In the genomic region with DNA sequence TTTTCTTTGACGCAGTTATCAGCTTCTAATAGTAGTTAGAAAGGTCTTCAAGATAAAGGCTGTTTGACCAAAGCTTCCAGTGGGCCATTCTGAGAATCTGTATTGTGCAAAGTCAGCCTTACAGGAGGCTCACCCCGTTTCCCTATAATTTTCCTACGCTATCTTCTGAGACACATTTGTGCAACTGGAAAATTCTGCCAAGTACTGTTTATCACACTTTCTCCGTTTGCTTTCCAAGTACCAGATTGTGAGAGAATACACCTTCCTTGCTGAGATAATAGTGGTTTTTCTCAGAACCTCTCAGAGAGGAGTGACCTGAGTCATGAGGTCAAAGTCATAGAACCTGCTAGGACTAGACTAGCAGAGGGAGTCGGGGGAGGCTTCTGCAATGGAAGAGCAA, we compare ENCODE assay signal across 21 mouse cellular contexts. TPM values are rescaled to one million over a fixed set of nuclear protein-coding genes. Genes with fewer than 3 reads are reported as not detected.
DNase-seq lines count a peak whose midpoint lies in the region; ATAC-seq lines count a peak whose summit lies in the region.
"Had no signal": no experiment of that assay in that cellular context is flagged by ENCODE, and none has a peak within 500 bp of the region (broad histone marks: within the 10 kb centered on the region; RNA-seq: fewer than 3 reads in every experiment).

No protein-coding gene starts in this region.

- H3K4me3 ChIP-seq in liver, embryonic 15.5 days (replicated peaks): no peak overlapping the region
- no peak overlapping the region for H3K4me3 ChIP-seq in midbrain, embryonic 14.5 days (replicated peaks; ENCODE audit: low read depth, low read length)
- H3K4me3 ChIP-seq: forebrain, embryonic 12.5 days; midbrain, embryonic 12.5 days; neural tube, embryonic 12.5 days had no signal

- H3K4me1 ChIP-seq in liver, embryonic 15.5 days (replicated peaks): peaks cover 23% of the 10 kb centered on the region
- H3K4me1 ChIP-seq in midbrain, embryonic 14.5 days (ENCODE audit: control insufficient read depth, insufficient read depth, low read length): no peaks in the 10 kb centered on the region
- H3K4me1 ChIP-seq: forebrain, embryonic 12.5 days; midbrain, embryonic 12.5 days; neural tube, embryonic 12.5 days had no signal

- WGBS in liver, embryonic 15.5 days (ENCODE audit: insufficient replicate concordance): 26% methylated on average over 5 of the region's 5 CpGs
- WGBS in midbrain, embryonic 14.5 days: 91% methylated on average over 5 of the region's 5 CpGs

- no peaks in the 10 kb centered on the region for H3K9me3 ChIP-seq in liver, embryonic 15.5 days (replicated peaks)
- H3K9me3 ChIP-seq in midbrain, embryonic 14.5 days (ENCODE audit: control insufficient read depth, low read length): no peaks in the 10 kb centered on the region
- H3K9me3 ChIP-seq: forebrain, embryonic 12.5 days; midbrain, embryonic 12.5 days; neural tube, embryonic 12.5 days had no signal

- ATAC-seq in liver, embryonic 15.5 days (ENCODE audit: insufficient read depth): peak; percentile 57
- ATAC-seq in midbrain, embryonic 14.5 days (ENCODE audit: low FRiP score, low TSS enrichment): no peak
- ATAC-seq: Patski had no signal

- peak; percentile 28 for DNase-seq in spleen, adult 12 weeks (ENCODE audit: low spot score)
- no peak for DNase-seq in spleen, postnatal 14 days (ENCODE audit: low spot score in 2 of 2)
- DNase-seq in c-Kit-positive CD71-positive TER-119-positive erythroid progenitor cells, embryonic 14.5 days (ENCODE audit: low spot score): peak; percentile 60
- DNase-seq in Muller cell, postnatal 12 days (ENCODE audit: inconsistent ontology term): no peak
- no peak for DNase-seq in kidney, postnatal 4 days
- DNase-seq in midbrain, embryonic 14.5 days: no peak
- DNase-seq: adrenal gland, postnatal 14 days; cerebellum, adult 2 months; cerebellum, postnatal 36 days; heart, postnatal 36 days; kidney, postnatal 36 days; right cerebral cortex, postnatal 4 days; thymus, adult 18-20 months; thymus, postnatal 4 days had no signal

- H3K36me3 ChIP-seq in liver, embryonic 15.5 days (replicated peaks): no peaks in the 10 kb centered on the region
- H3K36me3 ChIP-seq in midbrain, embryonic 14.5 days (ENCODE audit: control insufficient read depth, insufficient read depth, low read length): no peaks in the 10 kb centered on the region
- H3K36me3 ChIP-seq: forebrain, embryonic 12.5 days; midbrain, embryonic 12.5 days; neural tube, embryonic 12.5 days had no signal

- peaks cover 4% of the 10 kb centered on the region; the same call in 1 of the 2 replicates for H3K27me3 ChIP-seq in liver, embryonic 15.5 days
- no peaks in the 10 kb centered on the region for H3K27me3 ChIP-seq in midbrain, embryonic 14.5 days (ENCODE audit: control insufficient read depth, insufficient read depth, low read length)
- H3K27me3 ChIP-seq: midbrain, embryonic 12.5 days; neural tube, embryonic 12.5 days; Patski had no signal

- H3K27ac ChIP-seq in liver, embryonic 15.5 days (replicated peaks): no peak overlapping the region
- no peak overlapping the region for H3K27ac ChIP-seq in midbrain, embryonic 14.5 days (replicated peaks; ENCODE audit: low read depth, low read length)
- H3K27ac ChIP-seq: forebrain, embryonic 12.5 days; hindbrain, embryonic 14.5 days; macrophage; midbrain, embryonic 12.5 days; neural tube, embryonic 12.5 days had no signal

- no peak overlapping the region for H3K4me2 ChIP-seq in liver, embryonic 15.5 days
- no peak overlapping the region for H3K4me2 ChIP-seq in midbrain, embryonic 14.5 days (ENCODE audit: low read length)
- H3K4me2 ChIP-seq: forebrain, embryonic 12.5 days; hindbrain, embryonic 14.5 days; midbrain, embryonic 12.5 days; neural tube, embryonic 12.5 days had no signal

- no peak overlapping the region for H3K9ac ChIP-seq in liver, embryonic 15.5 days
- no peak overlapping the region for H3K9ac ChIP-seq in midbrain, embryonic 14.5 days (replicated peaks; ENCODE audit: low read length)
- H3K9ac ChIP-seq: forebrain, embryonic 12.5 days; hindbrain, embryonic 14.5 days; midbrain, embryonic 12.5 days; neural tube, embryonic 12.5 days had no signal

RNA-seq across cellular contexts. Expression of gene Plcl2, which starts 55.2 kb away (rescaled TPM):
- 1.6 TPM in 2 replicates for polyA plus RNA-seq in liver, embryonic 15.5 days (2015; fragmentation: Nextera tagmentation; extraction: Ambion mirVana)
- 10.8 and 14.1 TPM in 2 replicates for polyA plus RNA-seq in midbrain, embryonic 14.5 days (2014; fragmentation: Nextera tagmentation; extraction: Ambion mirVana)
- polyA plus RNA-seq: Patski had no signal

Comparison
In these comparisons a context has a peak if more than half of its experiments do, and no peak if none do; other contexts are left out.
1. DNase-seq: peak in spleen, adult 12 weeks (single experiment) and c-Kit-positive CD71-positive TER-119-positive erythroid progenitor cells, embryonic 14.5 days (single experiment); none in spleen, postnatal 14 days (0 of 2), Muller cell, postnatal 12 days (single experiment), kidney, postnatal 4 days (0 of 2) and midbrain, embryonic 14.5 days (single experiment).